Mouse (Mus musculus): ENCODE results near the gene Cdkal1.

GRCm38 (mm10) chr13:29186748-29187147 is 668.7 kb downstream of the Cdkal1 start:
- TF ChIP-seq CTCF (IDR thresholded peaks at IDR 0.05; ENCODE audit: extremely low read depth, insufficient read depth, insufficient read length, insufficient replicate concordance) (no peak), POLR2A (IDR thresholded peaks at IDR 0.05; ENCODE audit: low read depth, low read length) (no peak)
